Mouse (Mus musculus) forebrain, embryonic 10.5 days (tissue): ENCODE measurements around the gene Ubac2. TPM values are rescaled to one million over a fixed set of nuclear protein-coding genes. Genes with fewer than 3 reads are reported as not detected.

ENCODE experiments used
- DNase-seq: peaks from one replicate; pipeline ENCODE4 v3.0.0-alpha.2; 2017; ENCODE audit warnings: low spot score; ENCODE audit errors: extremely low spot score
- H3K27ac ChIP-seq: fragments of 300-500 bp; sonication (generic); 2 replicates; pipeline ENCODE4 v1.5.1; 2016; ENCODE audit warnings: mild to moderate bottlenecking
- H3K27me3 ChIP-seq: fragments of 300-500 bp; sonication (generic); 2 replicates; pipeline ENCODE4 v1.6.1; 2016; ENCODE audit warnings: mild to moderate bottlenecking; ENCODE audit not compliant: poor library complexity, severe bottlenecking
- H3K36me3 ChIP-seq: fragments of 300-500 bp; sonication (generic); replicated peaks from 2 replicates; pipeline ENCODE4 v1.6.1; 2016; ENCODE audit warnings: mild to moderate bottlenecking, moderate library complexity
- H3K4me1 ChIP-seq: fragments of 300-500 bp; sonication (generic); 2 replicates; pipeline ENCODE4 v1.6.1; 2016
- H3K4me3 ChIP-seq: fragments of 300-500 bp; sonication (generic); 2 replicates; pipeline ENCODE4 v1.5.1; 2016; ENCODE audit warnings: mild to moderate bottlenecking, moderate library complexity
- H3K9me3 ChIP-seq: fragments of 300-500 bp; sonication (generic); 2 replicates; pipeline ENCODE4 v1.6.1; 2016; ENCODE audit warnings: mild to moderate bottlenecking, moderate library complexity
- WGBS: fragments of 180-500 bp; shearing (Covaris S2); methylation state at CpG from one replicate; pipeline ENCODE4 v1.1.7; 2016; 5-methylcytosine and 5-hydroxymethylcytosine counted together
- polyA plus RNA-seq: library from polyadenylated mRNA; unstranded; fragments of >200 nt; fragmentation: Nextera tagmentation; extraction: Ambion mirVana; gene quantifications from 2 replicates; pipeline ENCODE4 v1.2.1, GENCODE M21; 2016

Ubac2 gene
- polyA plus RNA-seq, 1 experiment from 2014 or later = 80.7 TPM

GRCm38 (mm10) chr14:122012193-122012592, 133.8 kb downstream of the Ubac2 start:
- H3K36me3 ChIP-seq = peaks cover 54% of the 10 kb centered on the region
- DNase-seq = no peak
- 88% methylated on average over 5 of the region's 5 CpGs for WGBS

DNA sequence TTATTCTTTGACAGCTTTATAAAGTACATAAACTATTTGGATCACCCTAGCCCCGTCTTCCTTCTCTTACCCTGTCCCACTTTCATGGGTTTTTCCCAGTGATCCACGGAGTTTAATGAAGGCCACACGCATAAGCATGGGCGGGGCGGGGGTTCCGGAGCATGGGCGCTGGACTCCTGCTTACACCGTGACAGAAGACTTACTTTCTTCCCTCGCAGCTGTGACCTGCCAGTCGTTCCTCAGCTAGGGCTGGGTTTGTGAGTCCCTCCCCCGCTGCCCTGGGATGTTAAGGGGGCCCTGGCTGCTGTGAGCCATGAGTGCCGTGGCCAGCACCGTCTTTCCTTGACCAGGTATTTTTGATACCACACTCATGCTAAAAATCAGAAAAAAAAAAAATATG, 134.4 kb downstream of the Ubac2 start:
- H3K4me3 ChIP-seq = no peak overlapping the region
- H3K27me3 ChIP-seq = no peaks in the 10 kb centered on the region
- peaks cover 54% of the 10 kb centered on the region for H3K36me3 ChIP-seq
- no peaks in the 10 kb centered on the region for H3K9me3 ChIP-seq
- WGBS = 88% methylated on average over 13 of the region's 13 CpGs
- H3K4me1 ChIP-seq = no peaks in the 10 kb centered on the region
- DNase-seq = no peak
- H3K27ac ChIP-seq = no peak overlapping the region

More at GRCm38 (mm10) chr14:122012193-122012592, 133.8 kb downstream of the Ubac2 start:
- no peaks in the 10 kb centered on the region for H3K27me3 ChIP-seq
- H3K4me1 ChIP-seq = no peaks in the 10 kb centered on the region
- no peak overlapping the region for H3K4me3 ChIP-seq
- no peaks in the 10 kb centered on the region for H3K9me3 ChIP-seq
- H3K27ac ChIP-seq = no peak overlapping the region

DNA sequence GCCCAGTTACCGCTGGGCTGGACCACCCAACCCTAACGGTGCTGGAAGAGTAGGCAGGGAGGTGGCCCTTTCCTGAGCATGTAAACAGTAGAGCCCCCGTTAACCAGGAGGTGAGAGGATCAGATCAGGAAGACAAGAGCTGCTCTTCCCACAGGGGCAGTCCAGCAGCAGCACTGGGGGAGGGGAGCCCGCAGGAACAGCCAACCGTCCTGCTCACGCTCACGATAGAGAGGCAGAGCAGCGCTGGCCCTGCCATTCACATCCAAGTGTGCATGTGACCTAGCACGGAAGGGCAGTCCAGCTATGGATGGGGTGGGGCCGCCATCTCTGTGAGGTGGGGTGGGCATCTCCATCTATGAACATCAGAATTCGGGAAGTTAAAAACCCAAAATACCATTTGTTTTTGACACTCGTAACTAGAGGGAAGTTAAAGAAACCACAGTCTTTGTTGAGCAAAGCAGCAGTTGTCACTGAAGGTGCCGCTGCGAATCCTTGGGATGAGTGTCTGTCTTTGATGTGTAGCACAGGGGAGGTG, 135.1 kb downstream of the Ubac2 start:
- H3K27ac ChIP-seq = no peak overlapping the region
- WGBS = 89% methylated on average over 14 of the region's 14 CpGs

DNA sequence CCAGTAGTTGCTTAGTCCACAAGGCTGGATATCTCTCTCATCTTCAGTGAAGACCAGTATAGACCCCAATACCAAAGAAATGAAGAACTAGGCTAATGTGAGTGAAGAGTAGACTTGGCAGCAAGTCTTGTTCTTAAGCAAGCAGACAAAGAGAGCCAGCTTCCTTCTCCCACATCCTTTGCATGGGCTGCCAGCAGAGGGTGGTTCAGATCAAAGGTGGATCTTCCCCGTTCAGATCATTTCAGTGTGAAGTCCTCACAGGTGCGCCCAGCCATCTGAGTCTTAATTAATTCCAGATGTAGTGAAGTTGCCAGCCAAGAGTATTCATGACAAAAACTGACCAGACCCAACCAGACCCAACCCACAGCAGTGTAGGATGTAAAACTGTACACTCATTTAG, 139.5 kb downstream of the Ubac2 start:
- no peaks in the 10 kb centered on the region for H3K4me1 ChIP-seq
- peaks cover 47% of the 10 kb centered on the region for H3K36me3 ChIP-seq
- H3K4me3 ChIP-seq = no peak overlapping the region
- no peak for DNase-seq
- 81% methylated on average over 2 of the region's 2 CpGs for WGBS
- no peak overlapping the region for H3K27ac ChIP-seq
- no peaks in the 10 kb centered on the region for H3K27me3 ChIP-seq
- H3K9me3 ChIP-seq = no peaks in the 10 kb centered on the region

More for the DNA sequence above, 135.1 kb downstream of the Ubac2 start:
- no peak for DNase-seq
- Histone ChIP-seq H3K9me3 (no peaks in the 10 kb centered on the region), H3K4me3 (no peak overlapping the region), H3K27me3 (no peaks in the 10 kb centered on the region), H3K36me3 (peaks cover 52% of the 10 kb centered on the region), H3K4me1 (no peaks in the 10 kb centered on the region)

- H3K36me3 ChIP-seq = peaks cover 38% of the 10 kb centered on the region
- H3K27ac ChIP-seq = no peak overlapping the region
- no peaks in the 10 kb centered on the region for H3K9me3 ChIP-seq
- WGBS = 90% methylated on average over 2 of the region's 2 CpGs
- H3K4me3 ChIP-seq = no peak overlapping the region
- H3K27me3 ChIP-seq = no peaks in the 10 kb centered on the region
- H3K4me1 ChIP-seq = no peaks in the 10 kb centered on the region
- no peak for DNase-seq
Observed at GRCm38 (mm10) chr14:122019389-122019788, 141.0 kb downstream of the Ubac2 start.

- Histone ChIP-seq H3K4me1 (no peaks in the 10 kb centered on the region), H3K27ac (no peak overlapping the region), H3K27me3 (no peaks in the 10 kb centered on the region), H3K4me3 (no peak overlapping the region), H3K9me3 (no peaks in the 10 kb centered on the region), H3K36me3 (peaks cover 30% of the 10 kb centered on the region)
- no peak for DNase-seq
- 93% methylated on average over 6 of the region's 6 CpGs for WGBS
Observed at GRCm38 (mm10) chr14:122020567-122020966, 142.1 kb downstream of the Ubac2 start.

DNA sequence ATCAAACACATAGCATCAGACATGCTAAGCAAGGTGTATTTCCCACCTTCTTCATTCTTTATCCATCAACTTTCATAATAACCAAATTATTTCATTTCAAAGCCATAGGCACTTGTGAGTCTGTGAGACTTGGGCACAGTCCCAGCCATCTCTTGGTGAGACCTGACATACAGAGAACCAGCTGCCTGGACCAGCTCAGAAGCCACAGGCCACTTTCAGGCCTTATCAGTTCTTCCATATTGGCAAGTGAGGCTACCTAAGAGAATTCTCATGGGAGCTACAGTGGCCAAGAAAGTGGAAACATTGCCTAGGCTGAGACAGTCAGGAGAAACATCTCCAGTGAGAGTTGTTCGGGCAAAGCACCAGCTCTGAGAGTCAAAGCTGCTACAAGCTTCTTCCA, 144.6 kb downstream of the Ubac2 start:
- Histone ChIP-seq H3K36me3 (peaks cover 29% of the 10 kb centered on the region), H3K9me3 (no peaks in the 10 kb centered on the region), H3K4me1 (no peaks in the 10 kb centered on the region), H3K4me3 (no peak overlapping the region), H3K27me3 (no peaks in the 10 kb centered on the region), H3K27ac (no peak overlapping the region)
- 93% methylated on average over 1 of the region's 1 CpGs for WGBS
- no peak for DNase-seq

DNA sequence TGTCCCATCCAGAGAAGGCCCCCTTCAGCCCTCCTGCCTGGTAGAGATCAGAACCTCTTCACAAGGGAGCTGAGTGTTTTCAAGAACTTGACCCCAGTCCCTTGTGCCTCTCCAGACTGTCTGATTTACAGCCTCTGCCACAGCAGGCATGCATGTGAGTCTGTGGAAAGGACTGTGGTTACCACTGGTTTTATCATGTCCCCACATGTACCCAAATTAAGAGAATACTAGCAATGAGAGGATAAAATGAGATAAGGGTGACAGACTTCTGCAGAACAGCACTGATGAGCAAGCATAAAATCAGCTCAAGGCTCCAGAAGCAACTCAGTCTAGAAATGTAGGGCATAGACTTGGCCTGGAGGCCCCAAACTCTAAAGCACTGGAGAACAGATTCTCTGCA, 145.5 kb downstream of the Ubac2 start:
- no peaks in the 10 kb centered on the region for H3K9me3 ChIP-seq
- H3K4me1 ChIP-seq = no peaks in the 10 kb centered on the region
- DNase-seq = no peak
- no peaks in the 10 kb centered on the region for H3K27me3 ChIP-seq
- H3K4me3 ChIP-seq = no peak overlapping the region
- no peak overlapping the region for H3K27ac ChIP-seq
- peaks cover 28% of the 10 kb centered on the region for H3K36me3 ChIP-seq

- H3K4me1 ChIP-seq = no peaks in the 10 kb centered on the region
- no peak overlapping the region for H3K4me3 ChIP-seq
- no peaks in the 10 kb centered on the region for H3K36me3 ChIP-seq
- no peak for DNase-seq
- no peaks in the 10 kb centered on the region for H3K27me3 ChIP-seq
- no peak overlapping the region for H3K27ac ChIP-seq
- H3K9me3 ChIP-seq = no peaks in the 10 kb centered on the region
- 93% methylated on average over 11 of the region's 11 CpGs for WGBS
Observed at GRCm38 (mm10) chr14:122028926-122029745, 150.7 kb downstream of the Ubac2 start.

GRCm38 (mm10) chr14:122029851-122030250, 151.4 kb downstream of the Ubac2 start:
- no peak overlapping the region for H3K4me3 ChIP-seq
- H3K27ac ChIP-seq = no peak overlapping the region
- 85% methylated on average over 4 of the region's 4 CpGs for WGBS
- no peaks in the 10 kb centered on the region for H3K9me3 ChIP-seq
- no peaks in the 10 kb centered on the region for H3K4me1 ChIP-seq
- no peak for DNase-seq
- no peaks in the 10 kb centered on the region for H3K27me3 ChIP-seq
- H3K36me3 ChIP-seq = no peaks in the 10 kb centered on the region

- Histone ChIP-seq H3K4me1 (no peaks in the 10 kb centered on the region), H3K9me3 (no peaks in the 10 kb centered on the region), H3K27me3 (no peaks in the 10 kb centered on the region), H3K4me3 (no peak overlapping the region), H3K36me3 (no peaks in the 10 kb centered on the region), H3K27ac (no peak overlapping the region)
- WGBS = 88% methylated on average over 2 of the region's 2 CpGs
- DNase-seq = no peak
Observed at GRCm38 (mm10) chr14:122032045-122032444, 153.6 kb downstream of the Ubac2 start.

DNA sequence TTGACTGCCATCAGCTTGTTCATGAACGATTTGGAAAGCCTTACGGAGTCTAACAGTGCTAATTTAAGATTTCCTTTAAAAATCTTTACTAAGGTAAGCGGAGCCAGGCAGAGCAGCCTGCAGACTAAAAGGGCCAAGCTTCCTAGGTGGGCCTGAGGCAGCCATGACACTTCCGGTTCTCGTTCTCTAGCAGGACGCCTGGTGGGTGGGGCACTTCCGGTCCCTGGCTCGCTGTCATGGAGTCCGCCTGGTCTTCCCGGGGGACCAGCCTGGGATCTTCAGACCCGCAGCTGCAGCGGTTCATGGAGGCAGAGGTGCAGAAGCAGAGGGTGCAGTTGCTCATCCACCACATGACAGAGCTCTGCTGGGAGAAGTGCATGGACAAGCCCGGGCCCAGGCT, 156.0 kb downstream of the Ubac2 start, which contains the start of gene Timm8a2:
TSS of gene Timm8a2 (plus strand) at position 224 of the 400 bp plus-strand sequence.
- Histone ChIP-seq H3K4me1 (no peaks in the 10 kb centered on the region), H3K27ac (no peak within 1 kb of the TSS), H3K9me3 (no peaks in the 10 kb centered on the region), H3K4me3 (no peak within 1 kb of the TSS), H3K36me3 (no peaks in the 10 kb centered on the region), H3K27me3 (no peaks in the 10 kb centered on the region)
- WGBS = 94% methylated on average over 13 of the region's 13 CpGs
- DNase-seq = no peak

GRCm38 (mm10) chr14:122035181-122035580, 156.8 kb downstream of the Ubac2 start:
- no peaks in the 10 kb centered on the region for H3K27me3 ChIP-seq
- H3K4me3 ChIP-seq = no peak overlapping the region
- no peaks in the 10 kb centered on the region for H3K4me1 ChIP-seq
- no peaks in the 10 kb centered on the region for H3K36me3 ChIP-seq
- no peak for DNase-seq
- H3K27ac ChIP-seq = no peak overlapping the region
- 90% methylated on average over 1 of the region's 1 CpGs for WGBS
- no peaks in the 10 kb centered on the region for H3K9me3 ChIP-seq
